Mouse (Mus musculus): ENCODE data around the gene Unc13d.

- peak; percentile 33 for TF ChIP-seq CTCF (IDR thresholded peaks at IDR 0.05; ENCODE audit: low read depth)
- no peak for TF ChIP-seq EP300 (IDR thresholded peaks at IDR 0.05; ENCODE audit: low read depth)
These were observed 29.4 kb upstream of the Unc13d start for GRCm38 (mm10) chr11:116106963-116107776.

Data from heart, postnatal 0 days (tissue).